Mouse (Mus musculus): Measurements from ENCODE around the gene Slc38a6. TPM values are rescaled to one million over a fixed set of nuclear protein-coding genes. Genes with fewer than 3 reads are reported as not detected.
A peak's percentile ranks its signal among the peaks of the same experiment; 100 is the strongest.

Gene Slc38a6
- total RNA-seq, 1 experiment from 2014 or later: 6.0 TPM

GRCm38 (mm10) chr12:73382290-73383178, 96.0 kb downstream of the Slc38a6 start:
- no peak; the same call in 1 of the 2 replicates for ATAC-seq (replicated peaks; ENCODE audit: low read depth, poor library complexity, severe bottlenecking)

- no peak for ATAC-seq (replicated peaks; ENCODE audit: low read depth, poor library complexity, severe bottlenecking)
Measured at GRCm38 (mm10) chr12:73383179-73383510, 96.6 kb downstream of the Slc38a6 start.

- ATAC-seq (replicated peaks; ENCODE audit: low read depth, poor library complexity, severe bottlenecking): 0 out of 2 replicates have a peak, but pooled peaks have one; percentile 13
Measured at GRCm38 (mm10) chr12:73383861-73384260, 97.3 kb downstream of the Slc38a6 start.

- peak; percentile 69 for ATAC-seq (replicated peaks; ENCODE audit: low read depth, poor library complexity, severe bottlenecking)
Measured at GRCm38 (mm10) chr12:73384747-73385146, 98.2 kb downstream of the Slc38a6 start.

GRCm38 (mm10) chr12:73392507-73392906, 105.9 kb downstream of the Slc38a6 start:
- no peak for ATAC-seq (replicated peaks; ENCODE audit: low read depth, poor library complexity, severe bottlenecking)

GRCm38 (mm10) chr12:73393018-73393417, 106.4 kb downstream of the Slc38a6 start:
- no peak for ATAC-seq (replicated peaks; ENCODE audit: low read depth, poor library complexity, severe bottlenecking)

- no peak for ATAC-seq (replicated peaks; ENCODE audit: low read depth, poor library complexity, severe bottlenecking)
Measured at GRCm38 (mm10) chr12:73393881-73394291, 107.3 kb downstream of the Slc38a6 start.

GRCm38 (mm10) chr12:73394571-73394970, 108.0 kb downstream of the Slc38a6 start:
- ATAC-seq (replicated peaks; ENCODE audit: low read depth, poor library complexity, severe bottlenecking): no peak

GRCm38 (mm10) chr12:73399426-73399825, 112.8 kb downstream of the Slc38a6 start:
- no peak for ATAC-seq (replicated peaks; ENCODE audit: low read depth, poor library complexity, severe bottlenecking)

- ATAC-seq (replicated peaks; ENCODE audit: low read depth, poor library complexity, severe bottlenecking): no peak
Measured at GRCm38 (mm10) chr12:73400481-73401025, 114.0 kb downstream of the Slc38a6 start.

GRCm38 (mm10) chr12:73401520-73402130, 115.0 kb downstream of the Slc38a6 start:
- no peak for ATAC-seq (replicated peaks; ENCODE audit: low read depth, poor library complexity, severe bottlenecking)

GRCm38 (mm10) chr12:73402137-73402712, 115.6 kb downstream of the Slc38a6 start:
- ATAC-seq (replicated peaks; ENCODE audit: low read depth, poor library complexity, severe bottlenecking): no peak

- ATAC-seq (replicated peaks; ENCODE audit: low read depth, poor library complexity, severe bottlenecking): no peak
Measured at GRCm38 (mm10) chr12:73402851-73403665, 116.5 kb downstream of the Slc38a6 start.

Other genes with a start within 250 kb of the Slc38a6 start
- 0.27 TPM in 1 of 2 replicates, not detected in the other for gene Six1, start 232.9 kb upstream of the Slc38a6 start, total RNA-seq (2017)
- gene Six4, start 173.3 kb upstream of the Slc38a6 start, total RNA-seq (2017): not detected in 2 replicates
- gene Mnat1, start 163.1 kb upstream of the Slc38a6 start, total RNA-seq (2017): 42.2 and 45.8 TPM in 2 replicates
- 26.2 and 37.5 TPM in 2 replicates for gene Trmt5, start 69 bp upstream of the Slc38a6 start, total RNA-seq (2017)

All from common myeloid progenitor, adult 5-6 weeks (primary cell).